Mouse (Mus musculus): ENCODE data around the gene Nfe2l1.

GRCm38 (mm10) chr11:96805606-96806005, 24.2 kb downstream of the Nfe2l1 start:
- TF ChIP-seq CTCF (IDR thresholded peaks at IDR 0.05; ENCODE audit: borderline replicate concordance, extremely low read depth, insufficient read depth, insufficient read length) (no peak), POLR2A (IDR thresholded peaks at IDR 0.05; ENCODE audit: borderline replicate concordance, extremely low read depth, insufficient read depth, insufficient read length, poor library complexity, severe bottlenecking) (no peak)
